Mouse (Mus musculus) midbrain, embryonic 12.5 days (tissue): ENCODE measurements around the gene Ssmem1. TPM values are rescaled to one million over a fixed set of nuclear protein-coding genes. Genes with fewer than 3 reads are reported as not detected.

Experiments used
- ATAC-seq: fragments of 200-750 bp; cut with Nextera tagmentation; 2 replicates; pipeline ENCODE4 v1.8.0; 2017; ENCODE audit warnings: low read depth, moderate TSS enrichment, moderate library complexity; ENCODE audit not compliant: low FRiP score
- H3K27ac ChIP-seq: fragments of 300-500 bp; sonication (generic); replicated peaks from 2 replicates; pipeline ENCODE4 v1.5.1; 2016; ENCODE audit warnings: mild to moderate bottlenecking
- H3K27me3 ChIP-seq: fragments of 300-500 bp; sonication (generic); 2 replicates; pipeline ENCODE4 v1.6.1; 2016; ENCODE audit warnings: mild to moderate bottlenecking
- H3K36me3 ChIP-seq: fragments of 300-500 bp; sonication (generic); 2 replicates; pipeline ENCODE4 v1.6.1; 2016
- H3K4me1 ChIP-seq: fragments of 300-500 bp; sonication (generic); 2 replicates; pipeline ENCODE4 v1.6.1; 2016
- H3K4me2 ChIP-seq: fragments of 300-500 bp; sonication (generic); replicated peaks from 2 replicates; pipeline ENCODE4 v1.6.1; 2016; ENCODE audit warnings: mild to moderate bottlenecking, moderate library complexity
- H3K4me3 ChIP-seq: fragments of 300-500 bp; sonication (generic); 2 replicates; pipeline ENCODE4 v1.5.1; 2016; ENCODE audit warnings: mild to moderate bottlenecking
- H3K9ac ChIP-seq: fragments of 300-500 bp; sonication (generic); replicated peaks from 2 replicates; pipeline ENCODE4 v1.6.1; 2016; ENCODE audit warnings: mild to moderate bottlenecking, moderate library complexity
- H3K9me3 ChIP-seq: fragments of 300-500 bp; sonication (generic); 2 replicates; pipeline ENCODE4 v1.6.1; 2016; ENCODE audit warnings: mild to moderate bottlenecking
- WGBS: fragments of 180-500 bp; shearing (Covaris S2); methylation state at CpG from one replicate; pipeline ENCODE4 v1.1.7; 2016; 5-methylcytosine and 5-hydroxymethylcytosine counted together
- polyA plus RNA-seq: library from polyadenylated mRNA; unstranded; fragments of >200 nt; fragmentation: Nextera tagmentation; extraction: Ambion mirVana; gene quantifications from 2 replicates; pipeline ENCODE4 v1.2.1, GENCODE M21; 2016

Gene Ssmem1
- polyA plus RNA-seq, result 0.22 and 0.34 TPM in 2 replicates

GRCm38 (mm10) chr6:30509265-30510239 is at the start of gene Ssmem1, which contains the start of gene Tmem209:
TSS of gene Ssmem1 (plus strand) at chr6:30509849.
TSS of gene Tmem209 (minus strand) at chr6:30509783.
- Histone ChIP-seq H3K4me1 (peaks cover 5% of the 10 kb centered on the region), H3K9ac (peak within 1 kb of the TSS; percentile 70), H3K27ac (peak within 1 kb of the TSS; percentile 95), H3K27me3 (no peaks in the 10 kb centered on the region), H3K9me3 (no peaks in the 10 kb centered on the region), H3K4me3 (peak within 1 kb of the TSS; percentile 54), H3K4me2 (peak within 1 kb of the TSS; percentile 68), H3K36me3 (peaks cover 21% of the 10 kb centered on the region)
- WGBS, result under 1% methylated on average over 37 of the region's 37 CpGs
- ATAC-seq, result peak; percentile 99

DNA sequence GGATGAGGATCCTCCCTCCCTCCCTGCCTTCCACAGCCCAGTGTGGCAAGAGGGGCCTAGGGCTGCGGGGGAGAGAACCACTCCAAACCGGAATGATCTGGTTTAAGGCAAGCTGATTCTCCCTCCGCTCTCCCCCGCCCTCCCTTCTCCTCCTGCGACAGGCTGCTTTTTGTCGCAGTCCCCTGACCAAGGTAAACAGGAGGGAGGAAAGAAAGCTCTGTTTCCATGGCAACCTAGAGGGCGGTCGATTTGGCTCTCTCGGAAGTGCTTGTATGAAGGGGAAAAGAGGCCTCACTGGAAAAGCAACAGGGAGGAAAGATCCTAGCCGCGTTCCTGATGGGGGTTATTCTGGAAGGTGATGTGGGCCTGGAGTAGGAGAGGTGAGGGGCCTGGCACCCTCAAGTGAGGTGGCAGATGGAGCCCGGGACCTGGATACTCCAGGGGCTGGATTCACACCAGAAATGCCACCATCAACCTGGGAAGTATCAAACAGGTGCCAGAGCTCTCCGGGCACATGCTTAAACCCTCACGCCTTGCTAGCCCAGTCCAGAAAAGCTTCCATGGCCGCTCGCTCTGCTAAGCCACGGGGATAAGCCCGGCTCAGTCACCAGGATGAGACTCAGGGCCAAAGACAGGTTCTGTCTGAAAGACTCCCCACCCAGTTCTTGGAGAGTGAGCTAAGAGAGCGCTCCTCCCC is 48.8 kb upstream of the Ssmem1 start:
- Histone ChIP-seq H3K4me1 (peaks cover 38% of the 10 kb centered on the region), H3K27ac (peak overlapping the region; percentile 95), H3K4me3 (0 out of 2 replicates have a peak overlapping the region, but pooled peaks have one; percentile 0), H3K27me3 (no peaks in the 10 kb centered on the region), H3K4me2 (peak overlapping the region; percentile 67), H3K36me3 (0 out of 2 replicates have a peak, but pooled peaks cover 4% of the 10 kb centered on the region), H3K9ac (peak overlapping the region; percentile 59), H3K9me3 (no peaks in the 10 kb centered on the region)
- peak; percentile 95 for ATAC-seq
- WGBS, result 10% methylated on average over 19 of the region's 19 CpGs

DNA sequence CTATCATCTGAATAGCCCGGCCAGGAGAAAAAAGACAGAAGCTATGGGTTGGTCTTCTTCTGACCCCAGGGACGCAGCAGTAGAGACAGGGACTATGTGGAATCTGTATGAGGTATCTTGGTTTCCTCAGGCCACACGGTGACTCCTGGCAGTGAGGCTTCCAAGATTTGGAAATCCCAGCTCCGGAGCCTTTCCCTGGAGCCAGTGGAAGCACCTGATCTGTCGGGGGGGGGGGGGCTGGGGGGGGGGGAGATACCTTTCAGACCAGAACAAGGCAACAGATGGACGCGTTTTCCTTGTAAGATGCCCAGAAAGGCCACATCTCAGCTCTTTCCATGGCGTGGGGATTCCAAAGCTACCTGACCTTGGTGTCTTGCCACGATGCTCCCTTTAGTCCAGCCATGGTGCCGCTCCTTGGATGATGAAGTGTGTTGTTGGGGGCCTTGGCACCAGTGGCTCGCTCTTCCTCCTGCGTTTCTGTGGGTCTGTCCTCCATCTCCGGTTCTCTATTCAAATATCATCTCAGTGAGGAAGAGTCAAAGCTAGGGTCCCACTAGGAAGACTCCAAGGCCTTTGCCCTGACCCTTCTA is 47.8 kb upstream of the Ssmem1 start:
- Histone ChIP-seq H3K9ac (peak overlapping the region; percentile 15; the same call in 1 of the 2 replicates), H3K4me2 (no peak overlapping the region), H3K4me1 (peaks cover 38% of the 10 kb centered on the region), H3K9me3 (no peaks in the 10 kb centered on the region), H3K27ac (peak overlapping the region; percentile 95), H3K36me3 (no peaks in the 10 kb centered on the region), H3K4me3 (no peak overlapping the region), H3K27me3 (no peaks in the 10 kb centered on the region)
- ATAC-seq, result no peak
- WGBS, result 89% methylated on average over 11 of the region's 13 CpGs

DNA sequence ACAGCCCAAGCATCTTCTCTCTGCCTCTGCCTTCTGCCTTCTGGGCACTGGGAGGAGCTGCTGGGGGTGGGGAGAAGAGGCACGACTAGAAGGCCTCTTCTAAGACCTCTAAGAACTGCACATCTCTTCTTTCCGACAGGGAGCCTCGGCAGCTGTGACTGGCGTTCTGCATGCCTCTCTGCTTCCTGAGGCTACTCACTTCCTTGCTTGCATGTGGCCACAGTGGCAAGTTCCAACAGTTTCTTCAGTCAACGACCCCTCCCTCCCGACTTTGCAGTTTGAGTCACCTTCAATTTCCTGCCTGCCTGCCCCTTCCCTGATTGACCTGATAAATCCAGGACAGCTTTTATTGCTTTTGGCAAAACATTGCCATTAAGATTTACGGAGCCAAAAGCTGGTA is 46.8 kb upstream of the Ssmem1 start:
- no peaks in the 10 kb centered on the region for H3K27me3 ChIP-seq
- no peaks in the 10 kb centered on the region for H3K36me3 ChIP-seq
- 46% methylated on average over 7 of the region's 7 CpGs for WGBS
- H3K4me1 ChIP-seq, result peaks cover 38% of the 10 kb centered on the region
- no peak overlapping the region for H3K27ac ChIP-seq
- no peak overlapping the region for H3K4me3 ChIP-seq
- H3K9me3 ChIP-seq, result no peaks in the 10 kb centered on the region
- no peak overlapping the region for H3K4me2 ChIP-seq
- ATAC-seq, result no peak
- H3K9ac ChIP-seq, result no peak overlapping the region

- ATAC-seq, result no peak
- H3K27ac ChIP-seq, result no peak overlapping the region
- no peak overlapping the region for H3K9ac ChIP-seq
- H3K4me3 ChIP-seq, result no peak overlapping the region
- no peaks in the 10 kb centered on the region for H3K36me3 ChIP-seq
- 89% methylated on average over 11 of the region's 11 CpGs for WGBS
- no peaks in the 10 kb centered on the region for H3K9me3 ChIP-seq
- no peak overlapping the region for H3K4me2 ChIP-seq
- no peaks in the 10 kb centered on the region for H3K27me3 ChIP-seq
- H3K4me1 ChIP-seq, result peaks cover 34% of the 10 kb centered on the region
Observed at GRCm38 (mm10) chr6:30465586-30465985, 44.1 kb upstream of the Ssmem1 start.

- WGBS, result 72% methylated on average over 1 of the region's 1 CpGs
- no peaks in the 10 kb centered on the region for H3K36me3 ChIP-seq
- no peak overlapping the region; the same call in 1 of the 2 replicates for H3K27ac ChIP-seq
- no peak overlapping the region for H3K9ac ChIP-seq
- no peak overlapping the region for H3K4me3 ChIP-seq
- H3K27me3 ChIP-seq, result no peaks in the 10 kb centered on the region
- H3K9me3 ChIP-seq, result no peaks in the 10 kb centered on the region
- ATAC-seq, result no peak
- H3K4me2 ChIP-seq, result no peak overlapping the region
- H3K4me1 ChIP-seq, result peaks cover 19% of the 10 kb centered on the region
Observed at GRCm38 (mm10) chr6:30468058-30468457, 41.6 kb upstream of the Ssmem1 start.

DNA sequence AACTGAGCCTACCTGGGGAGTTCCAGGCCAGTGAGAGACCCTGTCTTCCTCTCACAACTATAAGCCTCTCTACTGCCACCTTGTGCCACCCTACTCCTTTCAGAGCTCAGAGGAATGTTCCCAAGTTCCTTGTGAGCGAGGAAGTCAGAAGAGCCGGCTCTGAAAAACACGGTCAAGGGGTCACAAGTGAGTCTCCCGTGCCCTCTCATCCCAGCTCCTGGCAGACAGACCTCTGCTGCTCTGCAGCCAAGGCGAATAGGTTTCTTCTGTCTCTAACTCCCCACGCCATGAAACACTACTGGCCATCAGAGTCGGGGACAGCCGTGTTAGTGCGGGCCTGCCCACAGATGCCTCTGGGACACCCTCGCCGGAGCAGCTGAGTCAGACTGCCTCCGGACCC is 41.0 kb upstream of the Ssmem1 start:
- H3K4me3 ChIP-seq, result no peak overlapping the region
- H3K4me2 ChIP-seq, result no peak overlapping the region
- no peaks in the 10 kb centered on the region for H3K36me3 ChIP-seq
- H3K27me3 ChIP-seq, result no peaks in the 10 kb centered on the region
- H3K9ac ChIP-seq, result 0 out of 2 replicates have a peak overlapping the region, but pooled peaks have one; percentile 11
- peaks cover 19% of the 10 kb centered on the region for H3K4me1 ChIP-seq
- WGBS, result 59% methylated on average over 12 of the region's 12 CpGs
- ATAC-seq, result no peak
- no peaks in the 10 kb centered on the region for H3K9me3 ChIP-seq
- H3K27ac ChIP-seq, result peak overlapping the region; percentile 35; the same call in 1 of the 2 replicates

DNA sequence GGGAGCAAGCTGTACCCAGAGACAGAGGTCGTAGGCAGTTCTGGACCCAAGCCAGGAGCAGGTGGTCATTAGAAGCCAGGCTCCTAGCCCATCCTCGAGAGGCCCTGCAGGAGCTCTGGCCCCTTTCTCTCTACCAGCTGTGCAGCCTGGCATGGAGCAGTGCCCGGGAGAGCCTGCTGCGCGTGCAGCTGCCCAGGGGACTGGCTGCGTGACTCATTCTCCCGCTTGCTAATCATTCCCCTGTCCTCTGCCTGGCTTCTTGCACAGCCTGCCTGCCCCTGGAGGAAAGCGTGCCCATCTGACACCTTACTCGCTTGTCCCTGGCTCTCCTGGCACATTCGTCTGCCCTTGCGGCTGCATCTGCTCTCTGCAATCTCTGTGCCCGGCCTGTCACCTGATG is 40.3 kb upstream of the Ssmem1 start:
- no peaks in the 10 kb centered on the region for H3K9me3 ChIP-seq
- ATAC-seq, result no peak
- H3K4me2 ChIP-seq, result no peak overlapping the region
- 79% methylated on average over 12 of the region's 12 CpGs for WGBS
- H3K4me3 ChIP-seq, result no peak overlapping the region
- H3K36me3 ChIP-seq, result no peaks in the 10 kb centered on the region
- no peak overlapping the region for H3K27ac ChIP-seq
- H3K9ac ChIP-seq, result no peak overlapping the region
- H3K4me1 ChIP-seq, result peaks cover 16% of the 10 kb centered on the region
- H3K27me3 ChIP-seq, result no peaks in the 10 kb centered on the region

DNA sequence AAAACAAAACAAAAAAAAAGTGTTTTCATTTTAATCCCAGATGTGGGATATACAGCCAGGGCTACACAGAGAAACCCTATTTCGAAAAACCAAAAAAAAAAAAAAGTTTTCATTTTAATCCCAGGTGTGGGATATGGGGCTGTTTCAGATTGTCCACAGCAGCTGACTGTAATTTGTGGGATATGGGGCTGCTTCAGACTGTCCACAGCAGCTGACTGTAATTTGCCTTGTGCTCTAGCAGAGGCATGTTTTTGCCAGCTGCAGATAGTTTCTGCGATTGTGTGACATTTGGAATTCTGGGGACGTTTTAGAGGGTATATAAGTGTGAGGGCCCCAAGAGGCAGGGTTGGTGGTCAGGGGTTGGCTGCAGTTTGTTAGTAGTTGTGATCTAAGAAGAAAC is 37.9 kb upstream of the Ssmem1 start:
- no peak for ATAC-seq
- Histone ChIP-seq H3K4me2 (no peak overlapping the region), H3K4me3 (no peak overlapping the region), H3K27ac (no peak overlapping the region), H3K27me3 (no peaks in the 10 kb centered on the region), H3K36me3 (no peaks in the 10 kb centered on the region), H3K9me3 (no peaks in the 10 kb centered on the region), H3K4me1 (peaks cover 12% of the 10 kb centered on the region), H3K9ac (no peak overlapping the region)
- WGBS, result 82% methylated on average over 3 of the region's 3 CpGs

DNA sequence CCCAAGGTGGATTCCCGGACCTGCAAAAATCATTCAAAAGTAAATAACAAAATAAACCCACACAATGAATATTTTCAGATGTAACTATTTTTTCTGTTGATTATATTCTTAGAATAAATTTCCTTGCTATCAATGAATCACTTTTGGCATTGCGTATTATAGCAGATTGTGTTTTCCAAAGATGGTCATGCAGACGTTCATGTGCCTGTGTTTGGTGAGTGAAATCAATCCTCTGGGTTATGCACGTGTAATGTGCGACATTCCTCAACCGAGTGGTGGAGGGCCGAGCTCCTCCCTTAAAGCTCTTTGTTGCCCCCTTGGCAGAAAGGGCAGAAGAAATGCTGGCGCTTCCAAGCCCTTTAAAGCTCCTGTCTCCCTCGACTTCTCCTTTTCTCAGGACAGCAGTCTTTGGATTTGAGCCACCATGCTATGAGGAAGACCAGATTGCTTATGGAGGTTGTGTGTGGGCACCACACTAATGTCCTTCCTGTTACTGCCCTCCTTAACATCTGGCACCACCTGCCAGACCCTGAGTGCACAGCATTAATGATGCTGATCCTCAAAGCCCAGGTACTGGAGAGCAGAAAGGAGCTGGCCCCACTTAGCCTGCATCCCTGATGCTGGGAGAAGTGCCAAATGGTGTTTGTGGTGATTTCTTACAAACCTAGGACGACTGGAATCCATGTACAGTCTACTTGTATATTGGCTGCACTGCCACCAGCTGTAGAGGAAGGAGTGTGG is 33.5 kb upstream of the Ssmem1 start:
- Histone ChIP-seq H3K36me3 (peaks cover 38% of the 10 kb centered on the region), H3K27ac (no peak overlapping the region), H3K4me2 (no peak overlapping the region), H3K4me3 (no peak overlapping the region), H3K9ac (no peak overlapping the region), H3K27me3 (no peaks in the 10 kb centered on the region), H3K9me3 (no peaks in the 10 kb centered on the region), H3K4me1 (peaks cover 4% of the 10 kb centered on the region; the same call in 1 of the 2 replicates)
- WGBS, result 77% methylated on average over 10 of the region's 10 CpGs
- ATAC-seq, result no peak

DNA sequence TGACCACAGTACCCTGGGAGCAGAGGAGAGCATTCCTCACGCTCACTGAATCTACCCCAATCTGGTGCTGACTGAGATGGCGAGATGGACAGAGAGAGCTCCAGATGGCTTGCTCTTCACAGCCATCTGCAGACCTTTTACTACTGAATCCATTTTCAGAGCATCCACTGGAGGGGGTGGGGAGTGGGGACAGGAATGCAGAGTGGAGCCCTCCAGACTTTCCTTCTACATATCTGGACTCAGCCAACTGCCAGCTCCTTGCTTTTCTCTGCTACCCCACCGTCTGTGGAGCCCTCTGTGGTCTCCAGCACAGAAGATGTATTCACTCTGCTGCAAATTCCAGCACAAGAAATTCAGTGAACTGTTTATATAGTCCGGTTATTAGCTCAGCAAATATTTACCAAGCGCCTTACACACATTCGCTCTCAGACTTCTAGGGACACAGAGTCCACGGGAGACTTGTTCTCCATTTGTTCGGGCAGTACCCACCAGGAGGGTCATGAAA is 32.4 kb upstream of the Ssmem1 start:
- no peaks in the 10 kb centered on the region for H3K27me3 ChIP-seq
- no peak overlapping the region for H3K9ac ChIP-seq
- H3K27ac ChIP-seq, result no peak overlapping the region
- ATAC-seq, result no peak
- H3K9me3 ChIP-seq, result no peaks in the 10 kb centered on the region
- H3K36me3 ChIP-seq, result peaks cover 45% of the 10 kb centered on the region
- 76% methylated on average over 8 of the region's 8 CpGs for WGBS
- no peak overlapping the region for H3K4me3 ChIP-seq
- H3K4me1 ChIP-seq, result peaks cover 4% of the 10 kb centered on the region; the same call in 1 of the 2 replicates
- H3K4me2 ChIP-seq, result no peak overlapping the region
